Mouse (Mus musculus): ENCODE results near the gene Gm49358. TPM values are rescaled to one million over a fixed set of nuclear protein-coding genes. Genes with fewer than 3 reads are reported as not detected.

Gm49358 gene
- polyA plus RNA-seq, 1 experiment, result not detected

DNA sequence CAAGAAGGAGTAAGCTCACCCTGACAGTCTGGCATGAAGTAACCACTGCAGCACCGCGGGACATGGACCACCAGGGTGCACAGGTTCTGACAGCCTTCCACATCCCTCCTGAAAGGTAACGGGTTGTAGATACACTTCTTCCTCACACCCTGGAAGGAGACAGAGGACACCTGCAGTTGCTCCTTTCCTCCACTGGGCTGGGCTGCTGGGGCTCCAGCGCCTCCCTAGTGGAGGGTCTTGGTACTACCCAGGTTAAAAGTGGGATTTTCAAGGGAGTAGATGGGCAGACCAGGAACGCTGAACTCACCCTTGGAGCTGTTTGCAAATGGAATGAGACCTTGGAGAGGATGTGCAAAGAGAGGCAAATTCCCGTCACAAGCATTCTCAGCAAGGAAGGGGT lies 99.7 kb downstream of the Gm49358 start:
- H3K27me3 ChIP-seq (ENCODE audit: control insufficient read depth, insufficient read depth, low read length), result no peaks in the 10 kb centered on the region
- TF ChIP-seq CTCF (IDR thresholded peaks at IDR 0.05; ENCODE audit: extremely low read depth, insufficient read length, insufficient replicate concordance, low read depth, low read length) (peak; percentile 30; the same call in 1 of the 2 replicates), POLR2A (IDR thresholded peaks at IDR 0.05; ENCODE audit: low read depth, low read length) (no peak)
- no peaks in the 10 kb centered on the region for H3K36me3 ChIP-seq (ENCODE audit: control insufficient read depth, insufficient read depth, low read length)
- H3K4me1 ChIP-seq (ENCODE audit: control insufficient read depth, insufficient read depth, insufficient read length, low read length), result no peaks in the 10 kb centered on the region
- H3K27ac ChIP-seq (ENCODE audit: insufficient read depth, low read depth, low read length), result no peak overlapping the region
- no peak overlapping the region for H3K4me3 ChIP-seq (ENCODE audit: low read depth, low read length)
- 85% methylated on average over 6 of the region's 6 CpGs for WGBS

GRCm38 (mm10) chr10:86872121-86872520 lies 108.3 kb downstream of the Gm49358 start:
- Histone ChIP-seq H3K4me1 (ENCODE audit: control insufficient read depth, insufficient read depth, insufficient read length, low read length) (no peaks in the 10 kb centered on the region), H3K36me3 (ENCODE audit: control insufficient read depth, insufficient read depth, low read length) (no peaks in the 10 kb centered on the region), H3K27me3 (ENCODE audit: control insufficient read depth, insufficient read depth, low read length) (no peaks in the 10 kb centered on the region), H3K27ac (ENCODE audit: insufficient read depth, low read depth, low read length) (no peak overlapping the region), H3K4me3 (ENCODE audit: low read depth, low read length) (no peak overlapping the region)
- WGBS, result 47% methylated on average over 7 of the region's 7 CpGs
- TF ChIP-seq CTCF (IDR thresholded peaks at IDR 0.05; ENCODE audit: extremely low read depth, insufficient read length, insufficient replicate concordance, low read depth, low read length) (no peak), POLR2A (IDR thresholded peaks at IDR 0.05; ENCODE audit: low read depth, low read length) (no peak)

GRCm38 (mm10) chr10:86872591-86872990 lies 108.8 kb downstream of the Gm49358 start:
- TF ChIP-seq POLR2A (IDR thresholded peaks at IDR 0.05; ENCODE audit: low read depth, low read length), result no peak
- no peak for TF ChIP-seq CTCF (IDR thresholded peaks at IDR 0.05; ENCODE audit: extremely low read depth, insufficient read length, insufficient replicate concordance, low read depth, low read length)
- WGBS, result 59% methylated on average over 5 of the region's 5 CpGs
- no peaks in the 10 kb centered on the region for H3K4me1 ChIP-seq (ENCODE audit: control insufficient read depth, insufficient read depth, insufficient read length, low read length)
- no peak overlapping the region for H3K4me3 ChIP-seq (ENCODE audit: low read depth, low read length)
- no peaks in the 10 kb centered on the region for H3K27me3 ChIP-seq (ENCODE audit: control insufficient read depth, insufficient read depth, low read length)
- H3K36me3 ChIP-seq (ENCODE audit: control insufficient read depth, insufficient read depth, low read length), result no peaks in the 10 kb centered on the region
- H3K27ac ChIP-seq (ENCODE audit: insufficient read depth, low read depth, low read length), result no peak overlapping the region

- H3K4me1 ChIP-seq (ENCODE audit: control insufficient read depth, insufficient read depth, insufficient read length, low read length), result no peaks in the 10 kb centered on the region
- no peaks in the 10 kb centered on the region for H3K27me3 ChIP-seq (ENCODE audit: control insufficient read depth, insufficient read depth, low read length)
- H3K36me3 ChIP-seq (ENCODE audit: control insufficient read depth, insufficient read depth, low read length), result no peaks in the 10 kb centered on the region
- no peak overlapping the region for H3K27ac ChIP-seq (ENCODE audit: insufficient read depth, low read depth, low read length)
- 28% methylated on average over 7 of the region's 7 CpGs for WGBS
- no peak overlapping the region for H3K4me3 ChIP-seq (ENCODE audit: low read depth, low read length)
- TF ChIP-seq CTCF (IDR thresholded peaks at IDR 0.05; ENCODE audit: extremely low read depth, insufficient read length, insufficient replicate concordance, low read depth, low read length) (no peak), POLR2A (IDR thresholded peaks at IDR 0.05; ENCODE audit: low read depth, low read length) (no peak)
These were observed 114.9 kb downstream of the Gm49358 start for GRCm38 (mm10) chr10:86878721-86879120.

DNA sequence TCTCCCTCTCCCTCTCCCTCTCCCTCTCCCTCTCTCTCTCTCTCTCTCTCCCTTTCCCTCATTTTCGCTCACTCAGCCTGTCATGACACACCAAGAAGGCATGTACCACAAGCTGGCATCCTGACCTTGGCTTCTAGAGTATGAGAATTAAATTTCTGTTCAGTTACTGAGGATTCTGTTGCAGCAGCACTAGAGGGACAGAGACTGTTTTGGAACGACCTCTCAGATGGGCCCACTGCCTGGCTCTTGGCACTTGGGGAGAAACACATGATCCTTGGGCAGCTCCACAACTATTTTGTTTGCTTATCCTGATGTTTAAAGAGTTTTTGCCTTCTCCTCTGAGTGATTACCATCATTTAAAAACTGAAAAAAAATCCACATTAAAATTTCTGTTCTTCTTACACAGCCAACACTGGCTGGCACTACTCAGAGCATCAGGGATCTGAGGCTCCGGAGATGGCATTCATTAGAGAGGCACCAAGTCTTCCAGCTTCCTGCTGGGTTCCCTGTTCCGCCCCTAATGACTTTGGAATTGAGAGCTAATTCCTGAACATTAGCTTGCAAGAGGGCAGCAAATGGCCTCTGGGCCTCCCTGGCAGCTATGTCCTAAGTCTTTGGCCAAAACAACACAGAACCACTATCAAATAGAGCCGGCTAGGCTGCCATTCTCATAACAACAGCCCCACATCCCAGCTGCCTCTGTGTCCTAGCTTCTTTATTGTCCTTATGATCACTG lies 116.5 kb downstream of the Gm49358 start:
- 66% methylated on average over 5 of the region's 5 CpGs for WGBS
- Histone ChIP-seq H3K27ac (ENCODE audit: insufficient read depth, low read depth, low read length) (no peak overlapping the region), H3K4me1 (ENCODE audit: control insufficient read depth, insufficient read depth, insufficient read length, low read length) (no peaks in the 10 kb centered on the region), H3K4me3 (ENCODE audit: low read depth, low read length) (no peak overlapping the region), H3K27me3 (ENCODE audit: control insufficient read depth, insufficient read depth, low read length) (no peaks in the 10 kb centered on the region), H3K36me3 (ENCODE audit: control insufficient read depth, insufficient read depth, low read length) (no peaks in the 10 kb centered on the region)
- no peak for TF ChIP-seq CTCF (IDR thresholded peaks at IDR 0.05; ENCODE audit: extremely low read depth, insufficient read length, insufficient replicate concordance, low read depth, low read length)
- TF ChIP-seq POLR2A (IDR thresholded peaks at IDR 0.05; ENCODE audit: low read depth, low read length), result no peak

DNA sequence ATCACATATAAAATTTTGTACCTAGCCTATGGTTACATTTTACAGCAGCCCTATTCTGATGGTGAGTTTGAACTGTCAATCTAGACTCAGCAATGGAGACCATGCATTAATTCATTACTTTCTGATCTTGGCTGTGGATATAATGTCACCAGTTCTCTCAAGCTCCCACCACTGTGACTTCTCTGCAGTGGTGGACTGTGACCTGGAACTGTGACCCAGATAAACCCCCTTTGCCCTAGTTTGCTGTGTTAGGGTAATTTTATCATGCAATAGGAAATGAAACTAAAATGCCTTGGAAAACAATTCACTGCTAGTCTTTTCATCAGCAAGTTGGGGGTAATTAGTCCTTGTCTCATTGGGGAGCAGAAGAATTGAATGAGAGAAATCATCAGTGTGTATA lies 117.7 kb downstream of the Gm49358 start:
- Histone ChIP-seq H3K27me3 (ENCODE audit: control insufficient read depth, insufficient read depth, low read length) (no peaks in the 10 kb centered on the region), H3K27ac (ENCODE audit: insufficient read depth, low read depth, low read length) (no peak overlapping the region), H3K4me3 (ENCODE audit: low read depth, low read length) (no peak overlapping the region), H3K36me3 (ENCODE audit: control insufficient read depth, insufficient read depth, low read length) (no peaks in the 10 kb centered on the region), H3K4me1 (ENCODE audit: control insufficient read depth, insufficient read depth, insufficient read length, low read length) (no peaks in the 10 kb centered on the region)
- TF ChIP-seq CTCF (IDR thresholded peaks at IDR 0.05; ENCODE audit: extremely low read depth, insufficient read length, insufficient replicate concordance, low read depth, low read length) (no peak), POLR2A (IDR thresholded peaks at IDR 0.05; ENCODE audit: low read depth, low read length) (no peak)

Other genes starting within 250 kb of the Gm49358 start
- 9.1 and 15.1 TPM in 2 replicates for gene Hsp90b1, start 58.5 kb upstream of the Gm49358 start, polyA plus RNA-seq (2012; rRNA removed)
- gene Ttc41, start 58.2 kb upstream of the Gm49358 start, polyA plus RNA-seq (2012; rRNA removed), result 0.32 and 0.47 TPM in 2 replicates
- gene Nt5dc3, start 15.0 kb downstream of the Gm49358 start, polyA plus RNA-seq (2012; rRNA removed), result 1.8 and 2.3 TPM in 2 replicates
- 0.36 and 0.87 TPM in 2 replicates for gene Stab2, start 244.1 kb downstream of the Gm49358 start, polyA plus RNA-seq (2012; rRNA removed)